In genomic region chr3:89578083-89578482, GRCm38 (mm10) we compare ENCODE assay signal across 15 mouse cellular contexts. TPM values are rescaled to one million over a fixed set of nuclear protein-coding genes. Genes with fewer than 3 reads are reported as not detected.
DNase-seq lines count a peak whose midpoint lies in the region; ATAC-seq and TF ChIP-seq lines count a peak whose summit lies in the region.
"Had no signal": no experiment of that assay in that cellular context is flagged by ENCODE, and none has a peak within 500 bp of the region (broad histone marks: within the 10 kb centered on the region; RNA-seq: fewer than 3 reads in every experiment).

No protein-coding gene starts in this region.

- H3K4me2 ChIP-seq in forebrain, postnatal 0 days (ENCODE audit: low read depth), result no peak overlapping the region
- no peak overlapping the region for H3K4me2 ChIP-seq in forebrain, embryonic 16.5 days (ENCODE audit: low read length)
- H3K4me2 ChIP-seq in liver, embryonic 16.5 days (ENCODE audit: low read depth, low read length), result no peak overlapping the region
- no peak overlapping the region for H3K4me2 ChIP-seq in liver, embryonic 12.5 days
- no peak overlapping the region for H3K4me2 ChIP-seq in CH12.LX (ENCODE audit: insufficient read depth, low read depth, poor library complexity, severe bottlenecking)
- H3K4me2 ChIP-seq: heart, embryonic 15.5 days had no signal

- H3K79me2 ChIP-seq in CH12.LX (replicated peaks; ENCODE audit: control insufficient read depth, extremely low read depth, insufficient read depth, poor library complexity, severe bottlenecking), result no peaks in the 10 kb centered on the region

- ATAC-seq in forebrain, postnatal 0 days, result peak; percentile 32; the same call in 1 of the 2 replicates
- no peak for ATAC-seq in forebrain, embryonic 16.5 days
- no peak for ATAC-seq in liver, embryonic 16.5 days (ENCODE audit: low read depth)
- ATAC-seq in liver, embryonic 12.5 days, result no peak

- no peak; the same call in none of the 2 replicates for TF ChIP-seq RAD21 in CH12.LX (IDR thresholded peaks at IDR 0.05; ENCODE audit: low read depth, low read length)

- H3K36me3 ChIP-seq in forebrain, postnatal 0 days (ENCODE audit: insufficient read depth), result no peaks in the 10 kb centered on the region
- H3K36me3 ChIP-seq in forebrain, embryonic 16.5 days (ENCODE audit: control insufficient read depth, insufficient read depth), result no peaks in the 10 kb centered on the region
- no peaks in the 10 kb centered on the region for H3K36me3 ChIP-seq in liver, embryonic 16.5 days (ENCODE audit: control insufficient read depth, insufficient read depth)
- H3K36me3 ChIP-seq in liver, embryonic 12.5 days, result no peaks in the 10 kb centered on the region
- H3K36me3 ChIP-seq in CH12.LX (replicated peaks in 1 of 2; ENCODE audit: control insufficient read depth in 1 of 2, insufficient read depth in 1 of 2, low read length in 1 of 2), result no peaks in the 10 kb centered on the region
- H3K36me3 ChIP-seq: heart, embryonic 15.5 days had no signal

- no peak overlapping the region for H3K27ac ChIP-seq in forebrain, postnatal 0 days (ENCODE audit: low read depth, low read length)
- no peak overlapping the region for H3K27ac ChIP-seq in forebrain, embryonic 16.5 days (ENCODE audit: low read length)
- H3K27ac ChIP-seq in liver, embryonic 16.5 days (ENCODE audit: low read length), result peak overlapping the region; percentile 23; the same call in 1 of the 2 replicates
- no peak overlapping the region for H3K27ac ChIP-seq in liver, embryonic 12.5 days
- H3K27ac ChIP-seq in CH12.LX (ENCODE audit: insufficient read depth, low read depth), result no peak overlapping the region
- peak overlapping the region; percentile 67 for H3K27ac ChIP-seq in bone marrow, adult 2 months (ENCODE audit: control insufficient read depth, insufficient read depth, low read depth, low read length, poor library complexity)
- H3K27ac ChIP-seq: heart, embryonic 15.5 days had no signal

- dilution Hi-C loops in CH12.LX (cut with MboI; ENCODE audit: extremely low pct_ligation_motif_present, extremely low pct_unique_long_range_greater_than_20kb, low sequenced_read_pairs), result no loop called here

- 0 out of 2 replicates have a peak, but pooled peaks have one; percentile 5 for TF ChIP-seq CTCF in forebrain, postnatal 0 days (IDR thresholded peaks at IDR 0.05; ENCODE audit: low read depth)
- peak in 1 of 2 experiments; percentile 48; a peak in 2 of 4 replicates for TF ChIP-seq CTCF in CH12.LX (conservative IDR thresholded peaks at IDR 0.05 in 1 of 2, IDR thresholded peaks at IDR 0.05 in 1 of 2; ENCODE audit: low read depth in 2 of 2, low read length in 2 of 2)
- peak; percentile 12; the same call in 1 of the 2 replicates for TF ChIP-seq CTCF in bone marrow, adult 2 months (IDR thresholded peaks at IDR 0.05; ENCODE audit: control insufficient read depth, insufficient read depth, low read length)

- no peak for DNase-seq in forebrain, postnatal 0 days
- no peak for DNase-seq in CH12.LX (ENCODE audit: extremely low read depth)
- DNase-seq in cerebellum, adult 18-20 months, result no peak
- no peak for DNase-seq in adrenal gland, adult 2 months
- DNase-seq: cerebellum, postnatal 10 days; kidney, adult 2 months; layer of hippocampus, adult 9-11 months; right cerebral cortex, postnatal 14 days had no signal

- WGBS in forebrain, postnatal 0 days, result 75% methylated on average over 4 of the region's 4 CpGs
- 76% methylated on average over 4 of the region's 4 CpGs for WGBS in forebrain, embryonic 16.5 days
- 61% methylated on average over 4 of the region's 4 CpGs for WGBS in liver, embryonic 16.5 days (ENCODE audit: insufficient replicate concordance)
- 52% methylated on average over 4 of the region's 4 CpGs for WGBS in liver, embryonic 12.5 days (ENCODE audit: insufficient replicate concordance)
- 58% methylated on average over 4 of the region's 4 CpGs for WGBS in bone marrow, adult 2 months

- no peaks in the 10 kb centered on the region for H3K4me1 ChIP-seq in forebrain, postnatal 0 days (ENCODE audit: insufficient read depth)
- H3K4me1 ChIP-seq in forebrain, embryonic 16.5 days (replicated peaks; ENCODE audit: control insufficient read depth, insufficient read depth, low read length), result no peaks in the 10 kb centered on the region
- peaks cover 16% of the 10 kb centered on the region for H3K4me1 ChIP-seq in liver, embryonic 16.5 days (ENCODE audit: control insufficient read depth, low read depth, low read length)
- peaks cover 33% of the 10 kb centered on the region for H3K4me1 ChIP-seq in liver, embryonic 12.5 days
- peaks cover 0 to 2% of the 10 kb centered on the region in 2 experiments; a peak in 1 of 4 replicates for H3K4me1 ChIP-seq in CH12.LX (ENCODE audit: control insufficient read depth in 1 of 2, insufficient read depth in 2 of 2)
- peaks cover 2% of the 10 kb centered on the region for H3K4me1 ChIP-seq in bone marrow, adult 2 months (ENCODE audit: control insufficient read depth, insufficient read depth, low read length)
- H3K4me1 ChIP-seq: heart, embryonic 15.5 days had no signal

- in situ Hi-C loops in CH12.LX (cut with MboI; ENCODE audit: low pct_ligation_motif_present, low pct_unique_long_range_greater_than_20kb, low sequenced_read_pairs), result no loop called here

- H3K4me3 ChIP-seq in forebrain, postnatal 0 days (ENCODE audit: low read depth, low read length), result no peak overlapping the region
- H3K4me3 ChIP-seq in forebrain, embryonic 16.5 days (replicated peaks; ENCODE audit: low read length), result no peak overlapping the region
- H3K4me3 ChIP-seq in liver, embryonic 16.5 days (ENCODE audit: low read depth, low read length), result no peak overlapping the region
- no peak overlapping the region for H3K4me3 ChIP-seq in liver, embryonic 12.5 days
- no peak overlapping the region for H3K4me3 ChIP-seq in CH12.LX (replicated peaks in 1 of 3; ENCODE audit: low read depth in 2 of 3, low read length in 2 of 3, poor library complexity in 1 of 3)
- H3K4me3 ChIP-seq in bone marrow, adult 2 months (replicated peaks; ENCODE audit: control insufficient read depth, low read depth, low read length), result no peak overlapping the region
- H3K4me3 ChIP-seq: heart, embryonic 15.5 days; myocyte had no signal

- TF ChIP-seq POLR2A in CH12.LX (IDR thresholded peaks at IDR 0.05; ENCODE audit: low read depth, low read length), result no peak
- no peak for TF ChIP-seq POLR2A in bone marrow, adult 2 months (IDR thresholded peaks at IDR 0.05; ENCODE audit: borderline replicate concordance, control insufficient read depth, low read depth, low read length)

- H3K9ac ChIP-seq in forebrain, postnatal 0 days, result no peak overlapping the region
- no peak overlapping the region for H3K9ac ChIP-seq in forebrain, embryonic 16.5 days (replicated peaks; ENCODE audit: low read depth, low read length)
- no peak overlapping the region for H3K9ac ChIP-seq in liver, embryonic 16.5 days (ENCODE audit: low read depth, low read length)
- no peak overlapping the region for H3K9ac ChIP-seq in liver, embryonic 12.5 days
- H3K9ac ChIP-seq in CH12.LX (ENCODE audit: insufficient read depth, low read depth), result no peak overlapping the region
- H3K9ac ChIP-seq: heart, embryonic 15.5 days had no signal

- no peak for TF ChIP-seq EP300 in CH12.LX (IDR thresholded peaks at IDR 0.05; ENCODE audit: low read length)

- no peaks in the 10 kb centered on the region for H3K27me3 ChIP-seq in forebrain, postnatal 0 days (ENCODE audit: insufficient read depth, low read length)
- H3K27me3 ChIP-seq in forebrain, embryonic 16.5 days (replicated peaks; ENCODE audit: control insufficient read depth, insufficient read depth, low read length), result no peaks in the 10 kb centered on the region
- H3K27me3 ChIP-seq in liver, embryonic 16.5 days (ENCODE audit: control insufficient read depth, insufficient read depth, low read depth, low read length), result no peaks in the 10 kb centered on the region
- peaks cover 15% of the 10 kb centered on the region for H3K27me3 ChIP-seq in liver, embryonic 12.5 days (replicated peaks)
- H3K27me3 ChIP-seq in CH12.LX (replicated peaks), result no peaks in the 10 kb centered on the region

- H3K9me3 ChIP-seq in forebrain, postnatal 0 days (ENCODE audit: low read length), result no peaks in the 10 kb centered on the region
- no peaks in the 10 kb centered on the region for H3K9me3 ChIP-seq in forebrain, embryonic 16.5 days (ENCODE audit: control insufficient read depth, low read length)
- H3K9me3 ChIP-seq in liver, embryonic 16.5 days (replicated peaks; ENCODE audit: control insufficient read depth, low read length), result no peaks in the 10 kb centered on the region
- no peaks in the 10 kb centered on the region for H3K9me3 ChIP-seq in liver, embryonic 12.5 days (replicated peaks)
- H3K9me3 ChIP-seq in CH12.LX (replicated peaks; ENCODE audit: low read length), result peaks cover 3% of the 10 kb centered on the region
- H3K9me3 ChIP-seq: heart, embryonic 15.5 days had no signal

TF ChIP-seq in CH12.LX, 34 proteins besides CTCF, POLR2A, EP300 and RAD21:
- TF ChIP-seq JUN (IDR thresholded peaks at IDR 0.05; ENCODE audit: insufficient read depth, low read depth, low read length) (no peak), PAX5 (IDR thresholded peaks at IDR 0.05; ENCODE audit: low read length) (no peak), KAT2A (IDR thresholded peaks at IDR 0.05; ENCODE audit: insufficient replicate concordance, low read length) (no peak), MAX (IDR thresholded peaks at IDR 0.05; ENCODE audit: low read length) (no peak), HCFC1 (IDR thresholded peaks at IDR 0.05; ENCODE audit: low read depth, low read length) (no peak), UBTF (IDR thresholded peaks at IDR 0.05; ENCODE audit: low read depth, low read length) (no peak), ZC3H11A (IDR thresholded peaks at IDR 0.05; ENCODE audit: low read depth, low read length) (no peak), SMC3 (IDR thresholded peaks at IDR 0.05; ENCODE audit: low read depth, low read length) (peak; percentile 36)

RNA-seq across cellular contexts. Expression of gene Kcnn3, which starts 58.1 kb away (rescaled TPM):
- total RNA-seq in forebrain, postnatal 0 days (2014; rRNA removed), result 11.5 and 13.6 TPM in 2 replicates
- 3.0 and 5.1 TPM in 2 replicates for polyA plus RNA-seq in forebrain, postnatal 0 days (2015; fragmentation: Nextera tagmentation; extraction: Ambion mirVana)
- polyA plus RNA-seq in forebrain, embryonic 16.5 days (2015; fragmentation: Nextera tagmentation; extraction: Ambion mirVana), result 8.1 and 8.2 TPM in 2 replicates
- polyA plus RNA-seq in liver, embryonic 16.5 days (2015; fragmentation: Nextera tagmentation; extraction: Ambion mirVana), result 0.05 TPM in 1 of 2 replicates, not detected in the other
- polyA plus RNA-seq in liver, embryonic 12.5 days (2016; fragmentation: Nextera tagmentation; extraction: Ambion mirVana), result 0.12 TPM in 1 of 2 replicates, not detected in the other
- total RNA-seq in CH12.LX (2012; rRNA removed), result not detected in 2 replicates
- total RNA-seq in CH12.LX (2014; rRNA removed), result not detected in 2 replicates
- 0.06 TPM in 1 of 2 replicates, not detected in the other for polyA plus RNA-seq in CH12.LX (2012; ENCODE audit: insufficient read length, low read depth)
- polyA plus RNA-seq in bone marrow, adult 2 months (2011; ENCODE audit: insufficient read depth, insufficient read length, low replicate concordance, missing spikeins), result not detected in 2 replicates
- 1 to 10 TPM; 3.1 to 5.2 TPM for total RNA-seq in adrenal gland, adult 2 months (2021)
- polyA plus RNA-seq in adrenal gland, adult 2 months (2012; rRNA removed), result 1.7 and 2.0 TPM in 2 replicates
- total RNA-seq: megakaryocyte, adult 5-6 weeks had no signal

Comparison
In these comparisons a context has a peak if more than half of its experiments do, and no peak if none do; other contexts are left out.
1. H3K27ac ChIP-seq: peak in liver, embryonic 16.5 days (single experiment) and bone marrow, adult 2 months (single experiment); none in forebrain, postnatal 0 days (single experiment), forebrain, embryonic 16.5 days (single experiment), liver, embryonic 12.5 days (single experiment) and CH12.LX (single experiment).